Mouse (Mus musculus) embryonic fibroblast, embryonic 13.5 days (primary cell): ENCODE measurements around the gene Ttc16. TPM values are rescaled to one million over a fixed set of nuclear protein-coding genes. Genes with fewer than 3 reads are reported as not detected.

ENCODE experiments used
- H3K27ac ChIP-seq: 2 replicates; pipeline ENCODE4 v1.5.1; 2012; ENCODE audit warnings: low read length, control low read depth, inconsistent platforms; ENCODE audit not compliant: insufficient read depth
- H3K4me1 ChIP-seq: 2 replicates; pipeline ENCODE4 v1.6.1; 2011; ENCODE audit warnings: low read length; ENCODE audit not compliant: control insufficient read depth, insufficient read depth
- H3K4me3 ChIP-seq: 2 replicates; pipeline ENCODE4 v1.5.1; 2011; ENCODE audit warnings: mild to moderate bottlenecking, control low read depth, low read length; ENCODE audit not compliant: insufficient read depth
- CTCF ChIP-seq: IDR thresholded peaks from 2 replicates; pipeline ENCODE4 v1.5.1; 2011; ENCODE audit warnings: mild to moderate bottlenecking, control low read depth, low read length, moderate library complexity, borderline replicate concordance; ENCODE audit not compliant: insufficient read depth
- POLR2A ChIP-seq: IDR thresholded peaks from 2 replicates; pipeline ENCODE4 v1.6.1; 2011; ENCODE audit warnings: low read depth, mild to moderate bottlenecking, control low read depth, low read length, moderate library complexity
- polyA plus RNA-seq: library from polyadenylated mRNA; stranded (reverse); fragments of >200 nt; gene quantifications from 2 replicates; pipeline ENCODE4 v1.2.4, GENCODE M21; 2011; ENCODE audit warnings: low read depth; ENCODE audit not compliant: missing spikeins, insufficient read length

Ttc16 gene
- polyA plus RNA-seq, 1 experiment = 0.40 TPM

DNA sequence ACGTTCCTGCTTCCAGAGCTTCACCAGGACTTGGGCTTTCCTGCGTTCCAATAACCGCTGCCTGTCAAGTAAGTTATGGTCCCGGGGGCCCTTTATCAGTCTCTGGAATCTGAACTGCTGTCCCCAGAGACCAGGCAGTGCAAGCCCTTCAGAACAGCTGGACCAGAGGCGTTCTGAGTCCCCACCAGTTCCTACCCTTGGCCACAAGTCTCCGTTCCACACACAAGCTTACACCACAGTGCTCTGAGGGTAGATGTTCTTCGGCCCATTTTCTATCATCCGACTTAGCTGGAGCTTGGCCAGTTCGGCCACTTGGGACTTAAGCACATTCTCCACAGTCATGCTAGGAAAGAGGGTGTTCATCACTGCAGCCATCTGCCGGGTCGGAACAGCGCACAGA lies 8.2 kb downstream of the Ttc16 start:
- no peak for TF ChIP-seq POLR2A
- TF ChIP-seq CTCF = no peak
- Histone ChIP-seq H3K4me3 (no peak overlapping the region), H3K4me1 (no peaks in the 10 kb centered on the region), H3K27ac (no peak overlapping the region)

DNA sequence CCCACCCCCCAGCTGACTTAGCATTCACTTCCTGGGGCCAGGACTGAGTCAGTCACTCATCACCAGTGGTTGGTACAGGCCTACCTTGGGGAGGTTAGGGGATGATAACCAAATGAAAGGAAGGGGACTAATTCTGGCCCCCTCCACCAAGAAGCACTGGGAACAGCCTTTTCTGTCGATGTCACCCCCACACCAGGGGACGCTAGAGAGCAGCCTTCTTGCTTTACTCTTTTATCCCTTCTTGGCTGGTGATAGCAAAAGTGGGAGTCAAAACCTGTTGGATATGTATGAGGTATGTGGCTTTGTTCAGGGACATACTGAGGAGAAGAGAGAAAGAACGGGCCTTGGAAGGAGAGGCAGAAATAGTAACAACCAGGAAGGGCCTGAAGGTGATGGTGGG lies 12.1 kb downstream of the Ttc16 start:
- no peak for TF ChIP-seq POLR2A
- TF ChIP-seq CTCF = no peak; the same call in 1 of the 2 replicates
- Histone ChIP-seq H3K4me1 (no peaks in the 10 kb centered on the region), H3K27ac (no peak overlapping the region), H3K4me3 (no peak overlapping the region)

DNA sequence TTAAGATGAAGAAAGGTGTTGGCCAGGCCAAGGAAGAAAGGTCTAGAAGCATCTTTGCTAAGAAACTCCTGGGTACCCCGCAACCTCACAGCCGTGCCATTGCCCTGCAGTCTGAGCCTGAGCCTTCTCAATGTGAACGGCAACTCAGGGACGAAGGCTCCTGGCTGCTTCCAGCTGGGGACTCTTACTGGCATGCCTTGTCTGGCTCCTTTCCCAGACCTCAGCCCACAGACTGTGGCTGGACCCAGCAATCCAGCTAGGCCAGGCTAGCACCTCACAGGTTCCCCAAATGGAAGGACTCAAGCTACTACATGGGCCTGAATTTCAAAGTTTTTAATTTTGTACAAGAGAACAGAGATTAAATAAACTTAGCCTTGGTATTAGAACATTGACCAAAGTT lies 13.6 kb downstream of the Ttc16 start:
- H3K27ac ChIP-seq = no peak overlapping the region
- TF ChIP-seq CTCF (no peak), POLR2A (no peak)
- H3K4me1 ChIP-seq = no peaks in the 10 kb centered on the region
- H3K4me3 ChIP-seq = no peak overlapping the region

DNA sequence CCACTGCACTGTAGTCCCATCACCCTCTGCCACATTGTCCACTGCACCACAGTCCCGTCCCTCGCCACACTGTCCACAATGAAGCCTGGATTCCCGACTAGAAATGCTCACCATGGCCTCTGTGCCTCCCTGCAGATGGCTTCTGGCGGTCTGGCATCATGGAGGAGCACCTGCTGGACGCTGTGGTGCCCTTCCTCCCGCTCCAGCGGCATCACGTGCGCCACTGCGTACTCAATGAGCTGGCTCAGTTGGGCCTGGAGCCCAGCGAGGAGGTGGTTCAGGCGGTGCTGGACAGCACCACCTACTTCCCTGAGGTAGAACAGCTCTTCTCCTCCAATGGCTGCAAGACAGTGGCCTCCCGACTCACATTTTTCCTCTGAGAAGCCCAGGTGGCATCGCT lies 14.1 kb downstream of the Ttc16 start:
- no peak for TF ChIP-seq POLR2A
- TF ChIP-seq CTCF = no peak
- H3K4me1 ChIP-seq = no peaks in the 10 kb centered on the region
- H3K27ac ChIP-seq = no peak overlapping the region
- H3K4me3 ChIP-seq = no peak overlapping the region

DNA sequence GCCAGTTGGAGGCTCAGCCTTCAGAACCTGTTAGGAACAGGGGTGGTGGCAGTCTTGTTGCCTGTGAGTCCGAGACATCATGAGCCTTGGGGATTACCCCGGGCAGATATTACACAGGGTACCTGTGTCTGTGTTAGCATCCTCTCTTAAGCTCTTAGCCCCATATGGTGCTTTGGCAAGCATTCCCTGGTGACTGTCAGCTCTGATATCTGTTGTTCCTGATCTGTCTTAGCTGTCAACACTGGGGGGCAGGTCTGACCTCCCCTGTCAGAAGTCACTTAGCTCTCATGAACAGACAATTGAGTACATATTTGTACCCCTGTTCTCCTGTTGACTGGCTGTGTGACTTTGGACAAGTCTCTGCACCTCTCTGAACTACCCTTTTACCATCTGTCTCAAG lies 16.4 kb downstream of the Ttc16 start:
- H3K4me1 ChIP-seq = no peaks in the 10 kb centered on the region
- TF ChIP-seq CTCF (no peak), POLR2A (no peak)
- no peak overlapping the region for H3K27ac ChIP-seq
- H3K4me3 ChIP-seq = no peak overlapping the region

DNA sequence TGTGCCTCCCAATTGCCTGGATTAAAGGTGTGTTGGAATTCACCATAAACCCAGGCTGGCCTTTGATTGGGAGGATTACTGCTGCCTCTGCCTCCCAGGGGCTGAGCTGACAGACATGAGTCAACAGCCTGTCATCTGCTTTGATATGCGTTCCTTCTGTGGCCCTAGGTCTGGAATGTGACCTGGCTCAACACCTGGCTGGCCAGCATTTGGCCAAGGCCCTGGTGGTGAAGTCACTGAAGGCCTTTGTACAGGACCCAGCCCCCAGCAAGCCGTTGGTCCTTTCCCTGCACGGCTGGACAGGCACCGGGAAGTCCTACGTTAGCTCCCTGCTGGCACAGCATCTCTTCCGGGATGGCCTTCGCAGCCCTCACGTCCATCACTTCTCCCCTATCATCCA lies 16.9 kb downstream of the Ttc16 start:
- TF ChIP-seq POLR2A (no peak), CTCF (no peak)
- no peak overlapping the region for H3K27ac ChIP-seq
- H3K4me3 ChIP-seq = no peak overlapping the region
- no peaks in the 10 kb centered on the region for H3K4me1 ChIP-seq

DNA sequence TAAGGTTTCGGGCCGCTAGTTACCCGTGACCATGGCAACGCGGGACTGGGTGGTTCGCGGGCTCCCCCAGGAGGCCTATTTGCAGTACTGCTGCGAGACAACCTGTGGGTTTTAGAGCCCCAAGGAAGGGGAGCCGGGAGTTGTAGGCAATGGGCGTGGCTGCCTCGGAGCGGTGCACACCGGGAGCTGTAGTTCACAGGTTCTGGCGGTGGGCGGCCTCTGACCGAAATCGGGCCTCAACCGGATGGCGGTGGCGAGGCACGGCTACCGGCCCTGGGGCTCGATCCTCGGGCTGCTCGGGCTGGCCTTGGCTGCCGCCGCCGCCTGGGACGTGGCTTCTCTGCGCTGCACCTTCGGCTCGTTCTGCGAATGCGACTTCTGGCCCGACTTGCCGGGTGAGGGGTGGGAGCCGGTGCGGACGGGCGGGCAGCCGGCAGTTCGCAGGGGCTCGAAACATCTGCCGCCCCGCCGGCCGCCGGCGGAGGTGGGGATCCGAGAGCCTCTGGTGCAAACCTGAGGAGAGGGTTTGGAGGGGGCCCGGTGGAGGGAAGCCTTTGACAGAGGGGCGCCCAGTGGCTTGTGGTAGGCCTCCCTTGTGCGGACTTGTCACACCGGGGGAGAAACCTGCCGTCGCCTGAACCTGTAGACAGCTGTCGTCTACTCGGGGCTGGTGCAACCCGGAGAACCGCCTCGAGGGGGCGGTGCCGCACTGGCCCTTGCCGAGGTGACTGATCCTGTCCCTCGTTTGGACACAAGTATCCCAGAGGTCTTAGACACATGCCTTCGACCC lies 18.2 kb downstream of the Ttc16 start, which contains the start of gene Tor2a:
Tor2a (plus strand) TSS at position 179 of the 790 bp plus-strand sequence.
- TF ChIP-seq POLR2A (peak; percentile 75), CTCF (peak; percentile 86)

DNA sequence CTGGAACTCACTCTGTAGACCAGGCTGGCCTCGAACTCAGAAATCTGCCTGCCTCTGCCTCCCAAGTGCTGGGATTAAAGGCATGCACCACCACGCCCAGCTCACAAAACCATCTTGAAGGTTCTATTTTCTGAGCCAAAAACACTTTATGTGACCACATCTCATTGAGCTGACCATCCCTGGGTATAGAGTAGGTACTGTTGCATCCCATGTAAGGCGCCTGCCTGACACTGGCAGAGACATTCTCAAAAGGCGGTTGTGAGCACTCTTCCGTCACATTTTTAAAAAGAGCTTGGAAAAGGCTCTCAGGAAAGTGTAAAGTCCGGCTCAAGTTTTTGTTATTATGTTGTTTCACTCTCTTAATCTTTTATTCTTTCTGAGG lies 18.8 kb downstream of the Ttc16 start:
- TF ChIP-seq POLR2A = no peak
- no peak for TF ChIP-seq CTCF
- Histone ChIP-seq H3K4me1 (no peaks in the 10 kb centered on the region), H3K27ac (no peak overlapping the region), H3K4me3 (no peak overlapping the region)

More for the DNA sequence above, 18.2 kb downstream of the Ttc16 start, which contains the start of gene Tor2a:
- peak within 1 kb of the TSS; percentile 62 for H3K4me3 ChIP-seq
- H3K4me1 ChIP-seq = no peaks in the 10 kb centered on the region
- peak within 1 kb of the TSS; percentile 78 for H3K27ac ChIP-seq

DNA sequence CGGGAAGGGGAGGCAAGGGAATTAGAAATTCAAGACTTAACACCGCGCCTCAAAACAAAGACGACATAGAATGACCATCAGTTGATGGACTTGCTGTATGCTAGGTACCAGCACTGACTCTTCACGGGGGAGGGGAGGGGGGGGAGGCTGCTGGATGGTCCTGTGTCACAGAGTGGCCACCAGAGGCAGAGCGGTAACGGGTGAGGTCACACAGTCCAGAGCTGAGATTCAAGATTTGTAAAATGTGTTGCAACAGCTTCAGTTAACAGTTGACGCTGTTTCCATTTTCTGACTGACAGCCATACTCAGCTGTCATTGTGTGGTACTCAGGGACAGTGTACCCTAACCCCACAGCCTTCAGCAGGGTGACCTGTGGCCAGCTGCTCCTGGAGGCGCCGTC lies 23.3 kb downstream of the Ttc16 start:
- TF ChIP-seq POLR2A (no peak), CTCF (peak; percentile 12; the same call in 1 of the 2 replicates)
- no peak overlapping the region for H3K4me3 ChIP-seq
- no peaks in the 10 kb centered on the region for H3K4me1 ChIP-seq
- no peak overlapping the region for H3K27ac ChIP-seq

DNA sequence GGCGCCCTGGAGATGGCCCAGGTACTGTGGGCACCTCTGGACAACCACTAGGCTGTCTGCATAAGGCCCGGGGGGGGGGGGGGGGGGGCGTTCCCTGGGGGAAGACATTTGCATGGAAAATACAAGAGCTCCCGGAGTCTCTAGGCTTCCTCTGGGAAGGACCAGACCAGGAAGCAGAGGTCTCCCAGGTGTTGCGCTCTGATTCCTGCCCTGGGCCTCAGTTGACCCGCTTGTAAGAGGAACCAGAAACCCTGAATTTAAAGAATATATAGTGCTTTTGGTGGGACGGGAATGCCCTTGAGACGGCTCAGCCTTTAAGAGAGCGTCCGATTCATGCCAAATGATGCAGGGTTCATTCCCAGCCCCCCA lies 23.8 kb downstream of the Ttc16 start:
- H3K4me3 ChIP-seq = peak overlapping the region; percentile 10; the same call in 1 of the 2 replicates
- TF ChIP-seq POLR2A = no peak
- no peak for TF ChIP-seq CTCF
- H3K4me1 ChIP-seq = no peaks in the 10 kb centered on the region
- no peak overlapping the region for H3K27ac ChIP-seq
